Mouse (Mus musculus) midbrain, embryonic 12.5 days (tissue): Measurements from ENCODE around the gene Ovca2. TPM values are rescaled to one million over a fixed set of nuclear protein-coding genes. Genes with fewer than 3 reads are reported as not detected.

ENCODE experiments used
- ATAC-seq: fragments of 200-750 bp; cut with Nextera tagmentation; 2 replicates; pipeline ENCODE4 v1.8.0; 2017; ENCODE audit warnings: low read depth, moderate TSS enrichment, moderate library complexity; ENCODE audit not compliant: low FRiP score
- H3K27ac ChIP-seq: fragments of 300-500 bp; sonication (generic); replicated peaks from 2 replicates; pipeline ENCODE4 v1.5.1; 2016; ENCODE audit warnings: mild to moderate bottlenecking
- H3K27me3 ChIP-seq: fragments of 300-500 bp; sonication (generic); 2 replicates; pipeline ENCODE4 v1.6.1; 2016; ENCODE audit warnings: mild to moderate bottlenecking
- H3K36me3 ChIP-seq: fragments of 300-500 bp; sonication (generic); 2 replicates; pipeline ENCODE4 v1.6.1; 2016
- H3K4me1 ChIP-seq: fragments of 300-500 bp; sonication (generic); 2 replicates; pipeline ENCODE4 v1.6.1; 2016
- H3K4me2 ChIP-seq: fragments of 300-500 bp; sonication (generic); replicated peaks from 2 replicates; pipeline ENCODE4 v1.6.1; 2016; ENCODE audit warnings: mild to moderate bottlenecking, moderate library complexity
- H3K4me3 ChIP-seq: fragments of 300-500 bp; sonication (generic); 2 replicates; pipeline ENCODE4 v1.5.1; 2016; ENCODE audit warnings: mild to moderate bottlenecking
- H3K9ac ChIP-seq: fragments of 300-500 bp; sonication (generic); replicated peaks from 2 replicates; pipeline ENCODE4 v1.6.1; 2016; ENCODE audit warnings: mild to moderate bottlenecking, moderate library complexity
- H3K9me3 ChIP-seq: fragments of 300-500 bp; sonication (generic); 2 replicates; pipeline ENCODE4 v1.6.1; 2016; ENCODE audit warnings: mild to moderate bottlenecking
- WGBS: fragments of 180-500 bp; shearing (Covaris S2); methylation state at CpG from one replicate; pipeline ENCODE4 v1.1.7; 2016; 5-methylcytosine and 5-hydroxymethylcytosine counted together
- polyA plus RNA-seq: library from polyadenylated mRNA; unstranded; fragments of >200 nt; fragmentation: Nextera tagmentation; extraction: Ambion mirVana; gene quantifications from 2 replicates; pipeline ENCODE4 v1.2.1, GENCODE M21; 2016

Gene Ovca2
- polyA plus RNA-seq, 1 experiment from 2014 or later, result 23.2 TPM

DNA sequence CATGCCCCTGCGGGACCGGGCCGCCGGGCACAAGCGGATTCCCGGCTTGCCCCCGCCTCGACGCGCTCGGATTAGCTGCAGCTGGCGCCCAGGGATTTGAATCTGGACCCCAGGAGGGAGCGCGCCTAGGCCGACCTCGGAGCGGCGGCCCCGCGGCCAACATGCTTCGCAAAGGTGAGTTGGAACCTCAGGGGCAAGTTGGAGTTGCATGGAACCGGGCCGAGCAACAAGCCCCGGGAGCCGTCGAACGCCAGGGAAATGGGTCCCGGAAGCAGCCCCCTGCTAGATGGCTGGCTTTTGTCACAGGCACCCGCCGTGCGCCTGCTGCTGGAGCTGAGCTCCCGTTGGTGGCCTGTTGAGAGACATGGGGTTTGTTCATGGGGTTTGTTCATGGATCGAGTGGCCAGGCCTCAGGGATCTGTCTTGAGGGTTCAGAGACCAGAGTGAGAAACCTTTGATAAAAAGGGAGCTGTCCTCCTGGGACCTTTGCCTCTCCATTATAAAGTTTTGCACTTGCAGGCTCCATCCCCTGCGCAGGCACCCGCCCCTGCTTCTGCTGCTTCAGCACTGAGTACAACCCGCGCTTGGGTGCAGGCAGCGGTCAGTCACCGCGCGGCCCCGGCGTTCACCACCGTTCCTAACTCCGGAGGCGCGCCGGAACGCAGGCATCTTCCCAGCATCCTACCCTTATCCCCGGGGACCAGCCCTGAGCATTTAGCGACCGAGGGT, 15.7 kb upstream of the Ovca2 start:
- Histone ChIP-seq H3K4me2 (peak overlapping the region; percentile 75), H3K36me3 (no peaks in the 10 kb centered on the region), H3K9ac (peak overlapping the region; percentile 62), H3K9me3 (no peaks in the 10 kb centered on the region), H3K27me3 (peaks cover 73% of the 10 kb centered on the region), H3K27ac (peak overlapping the region; percentile 67), H3K4me3 (peak overlapping the region; percentile 57), H3K4me1 (peaks cover 43% of the 10 kb centered on the region)
- ATAC-seq, result no peak
- WGBS, result under 1% methylated on average over 52 of the region's 52 CpGs

DNA sequence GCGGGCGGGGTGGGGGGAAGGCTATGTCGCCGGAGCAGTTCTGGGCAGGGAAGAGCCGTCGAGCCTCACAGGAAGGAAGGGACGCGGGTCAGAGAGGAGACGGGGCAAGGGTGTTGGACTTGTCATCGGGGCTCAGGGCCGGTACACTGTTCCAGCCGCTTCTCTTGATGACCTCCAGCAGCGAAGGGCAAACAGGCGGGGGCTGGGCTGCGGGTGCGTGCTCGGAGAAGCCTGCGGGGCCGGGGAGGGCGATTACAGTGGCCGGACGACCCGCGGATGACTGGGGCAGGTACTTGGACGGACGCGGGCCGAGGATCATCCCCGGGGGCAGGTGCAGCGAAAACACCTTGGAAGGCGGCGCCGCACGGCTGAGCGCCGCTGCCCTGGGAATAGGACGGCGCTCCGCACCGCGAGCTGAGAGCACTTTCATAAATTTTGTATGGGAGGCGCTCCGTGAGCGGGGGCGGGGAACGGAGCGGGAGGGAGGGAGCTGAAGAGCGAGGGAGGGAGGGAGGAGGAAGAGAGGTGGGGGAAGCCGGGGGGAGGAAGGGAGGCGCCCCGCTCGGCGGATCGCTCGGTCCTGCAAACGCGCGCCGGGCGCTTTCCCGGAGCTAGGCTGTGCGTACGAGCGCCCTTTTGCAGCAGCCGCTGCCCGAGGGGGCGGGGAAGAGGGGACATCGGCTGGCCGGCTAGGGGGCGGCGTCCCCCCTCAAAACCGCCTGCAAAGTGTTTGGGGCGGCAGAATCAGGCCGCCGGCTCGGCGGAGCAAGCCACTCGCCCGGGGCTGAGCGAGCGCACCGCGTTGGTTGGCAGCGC, 14.8 kb upstream of the Ovca2 start, which contains the start of gene Rtn4rl1:
Gene Rtn4rl1, plus strand, starts transcription at position 528 of the 816 bp plus-strand sequence.
- Histone ChIP-seq H3K4me3 (peak within 1 kb of the TSS; percentile 57), H3K4me1 (peaks cover 45% of the 10 kb centered on the region), H3K27me3 (peaks cover 71% of the 10 kb centered on the region), H3K27ac (peak within 1 kb of the TSS; percentile 67), H3K4me2 (peak within 1 kb of the TSS; percentile 75), H3K36me3 (no peaks in the 10 kb centered on the region), H3K9me3 (no peaks in the 10 kb centered on the region), H3K9ac (peak within 1 kb of the TSS; percentile 62)
- ATAC-seq, result no peak
- WGBS, result under 1% methylated on average over 84 of the region's 84 CpGs

DNA sequence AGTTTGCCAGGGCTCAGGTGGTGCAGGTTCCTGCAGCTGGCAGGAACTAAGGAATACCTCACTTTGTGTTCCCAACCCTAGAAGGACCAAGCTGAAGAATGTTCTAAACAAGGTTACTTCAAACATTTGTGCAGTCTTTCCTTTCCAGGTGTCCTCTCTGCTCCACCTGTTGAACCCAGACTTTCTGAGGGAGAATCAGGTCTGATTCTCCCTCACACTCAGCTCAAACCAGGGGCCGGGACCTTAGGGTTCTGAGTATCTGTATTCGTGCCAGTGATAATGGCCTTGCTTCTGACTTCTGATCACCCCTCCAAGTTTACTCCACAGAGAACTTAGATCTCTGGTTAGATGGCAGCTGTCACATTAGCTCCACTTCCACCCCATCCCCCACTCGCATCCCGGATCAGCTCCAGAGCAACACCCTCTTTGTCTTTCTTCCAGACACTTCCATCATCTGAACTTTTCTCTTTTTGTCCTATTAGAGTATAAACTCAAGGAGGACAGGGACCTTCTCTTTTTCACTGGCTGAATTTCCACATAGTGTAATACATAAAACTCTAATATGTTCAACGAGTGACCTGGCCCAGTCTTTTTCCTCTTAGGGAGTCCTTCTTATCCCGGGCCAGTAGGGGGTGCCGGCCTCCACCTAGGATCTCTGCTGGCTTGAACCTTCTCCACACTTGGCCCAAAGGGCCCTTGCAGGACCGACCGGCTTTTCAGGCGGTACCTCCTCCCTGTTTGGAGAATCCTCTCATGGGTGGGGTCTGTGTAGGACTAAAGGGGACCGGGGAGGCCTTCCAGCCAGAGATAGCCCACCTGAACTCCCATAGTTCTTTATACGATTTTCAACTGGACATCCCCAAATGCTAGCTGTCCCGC, 13.9 kb upstream of the Ovca2 start:
- H3K27ac ChIP-seq, result peak overlapping the region; percentile 67; the same call in 1 of the 2 replicates
- peak overlapping the region; percentile 75 for H3K4me2 ChIP-seq
- peaks cover 45% of the 10 kb centered on the region for H3K4me1 ChIP-seq
- H3K4me3 ChIP-seq, result peak overlapping the region; percentile 57
- peaks cover 67% of the 10 kb centered on the region for H3K27me3 ChIP-seq
- H3K9ac ChIP-seq, result no peak overlapping the region
- H3K9me3 ChIP-seq, result no peaks in the 10 kb centered on the region
- 21% methylated on average over 13 of the region's 13 CpGs for WGBS
- no peaks in the 10 kb centered on the region for H3K36me3 ChIP-seq
- ATAC-seq, result peak; percentile 14; the same call in 1 of the 2 replicates

DNA sequence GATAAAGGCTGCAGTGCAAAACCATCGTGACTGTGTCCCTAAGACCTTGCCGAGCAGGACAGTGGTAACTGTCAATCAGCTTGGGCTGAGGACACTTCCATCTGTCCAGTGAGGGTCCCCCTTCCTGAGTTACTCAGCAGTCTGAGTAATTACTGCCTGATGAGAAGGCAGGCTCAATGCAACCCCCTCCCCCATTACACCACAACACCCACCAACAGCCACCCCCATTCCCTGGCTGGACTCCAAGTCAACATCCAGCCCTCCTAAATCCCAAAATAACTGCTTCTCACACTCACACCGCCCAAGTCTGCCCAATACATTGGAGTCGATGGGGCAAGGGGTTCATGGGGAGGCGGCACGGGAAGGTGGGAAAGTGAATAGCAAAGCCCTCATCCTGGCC, 13.2 kb upstream of the Ovca2 start:
- WGBS, result 66% methylated on average over 6 of the region's 6 CpGs
- Histone ChIP-seq H3K27me3 (peaks cover 61% of the 10 kb centered on the region), H3K4me1 (peaks cover 45% of the 10 kb centered on the region), H3K36me3 (no peaks in the 10 kb centered on the region), H3K9ac (no peak overlapping the region), H3K4me2 (no peak overlapping the region), H3K27ac (0 out of 2 replicates have a peak overlapping the region, but pooled peaks have one; percentile 56), H3K4me3 (no peak overlapping the region), H3K9me3 (no peaks in the 10 kb centered on the region)
- no peak for ATAC-seq

DNA sequence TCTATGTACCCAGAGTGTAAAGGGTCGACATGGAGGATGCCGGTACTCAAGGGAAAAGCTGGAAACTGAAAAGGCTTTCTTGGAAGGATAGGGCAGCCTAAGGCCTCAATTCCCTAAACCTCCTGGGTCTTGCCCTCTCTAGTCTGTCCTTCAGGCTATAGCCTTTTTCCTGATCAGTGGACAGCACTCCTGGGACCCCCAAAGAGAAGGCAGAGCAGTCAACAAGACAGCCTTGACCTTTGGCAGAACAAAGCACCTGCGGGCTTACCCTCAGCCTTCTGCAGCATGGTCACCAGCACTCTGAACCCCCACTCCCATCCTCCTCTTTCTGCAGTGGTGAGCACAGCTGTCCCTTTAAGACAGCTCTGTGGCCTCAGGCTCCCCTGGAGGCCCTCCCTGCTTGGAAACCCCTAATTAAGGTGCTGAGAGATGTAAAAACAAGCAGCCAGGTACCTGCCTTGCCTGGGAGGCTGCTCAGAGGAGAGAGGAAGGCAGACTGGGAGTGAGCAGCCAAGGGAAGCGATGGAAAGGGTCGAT, 12.3 kb upstream of the Ovca2 start, which contains the start of gene Dph1:
Gene Dph1, minus strand, starts transcription at position 337 of the 537 bp plus-strand sequence.
- peak within 1 kb of the TSS; percentile 56; the same call in 1 of the 2 replicates for H3K27ac ChIP-seq
- ATAC-seq, result peak; percentile 0; the same call in 1 of the 2 replicates
- 49% methylated on average over 5 of the region's 5 CpGs for WGBS
- peaks cover 52% of the 10 kb centered on the region for H3K27me3 ChIP-seq
- H3K9me3 ChIP-seq, result no peaks in the 10 kb centered on the region
- peaks cover 45% of the 10 kb centered on the region for H3K4me1 ChIP-seq
- peak within 1 kb of the TSS; percentile 54 for H3K9ac ChIP-seq
- H3K4me3 ChIP-seq, result peak within 1 kb of the TSS; percentile 74
- peak within 1 kb of the TSS; percentile 80 for H3K4me2 ChIP-seq
- H3K36me3 ChIP-seq, result no peaks in the 10 kb centered on the region

DNA sequence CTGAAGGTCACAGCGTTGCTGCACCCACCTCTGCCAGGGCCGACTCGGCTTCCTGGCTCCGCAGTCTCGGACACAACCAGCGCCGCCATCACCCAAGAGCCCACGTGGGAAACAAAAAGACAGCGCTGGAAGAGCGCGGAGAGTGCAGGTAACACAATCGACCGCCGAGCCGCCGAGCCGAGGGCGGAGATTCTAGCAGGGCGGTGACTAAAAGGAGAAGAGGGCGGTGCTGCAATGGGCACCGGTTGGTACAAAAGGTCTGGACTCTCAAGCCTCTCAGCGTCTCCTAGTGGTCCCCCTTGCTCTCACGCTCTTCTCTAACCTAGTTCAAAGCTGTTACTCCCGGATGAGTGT, 11.7 kb upstream of the Ovca2 start:
- H3K27ac ChIP-seq, result 0 out of 2 replicates have a peak overlapping the region, but pooled peaks have one; percentile 56
- H3K4me3 ChIP-seq, result peak overlapping the region; percentile 74
- H3K9ac ChIP-seq, result peak overlapping the region; percentile 54
- peaks cover 46% of the 10 kb centered on the region for H3K27me3 ChIP-seq
- no peaks in the 10 kb centered on the region for H3K36me3 ChIP-seq
- no peaks in the 10 kb centered on the region for H3K9me3 ChIP-seq
- WGBS, result 0% methylated on average over 24 of the region's 24 CpGs
- peak overlapping the region; percentile 80 for H3K4me2 ChIP-seq
- H3K4me1 ChIP-seq, result peaks cover 43% of the 10 kb centered on the region
- ATAC-seq, result peak; percentile 67

DNA sequence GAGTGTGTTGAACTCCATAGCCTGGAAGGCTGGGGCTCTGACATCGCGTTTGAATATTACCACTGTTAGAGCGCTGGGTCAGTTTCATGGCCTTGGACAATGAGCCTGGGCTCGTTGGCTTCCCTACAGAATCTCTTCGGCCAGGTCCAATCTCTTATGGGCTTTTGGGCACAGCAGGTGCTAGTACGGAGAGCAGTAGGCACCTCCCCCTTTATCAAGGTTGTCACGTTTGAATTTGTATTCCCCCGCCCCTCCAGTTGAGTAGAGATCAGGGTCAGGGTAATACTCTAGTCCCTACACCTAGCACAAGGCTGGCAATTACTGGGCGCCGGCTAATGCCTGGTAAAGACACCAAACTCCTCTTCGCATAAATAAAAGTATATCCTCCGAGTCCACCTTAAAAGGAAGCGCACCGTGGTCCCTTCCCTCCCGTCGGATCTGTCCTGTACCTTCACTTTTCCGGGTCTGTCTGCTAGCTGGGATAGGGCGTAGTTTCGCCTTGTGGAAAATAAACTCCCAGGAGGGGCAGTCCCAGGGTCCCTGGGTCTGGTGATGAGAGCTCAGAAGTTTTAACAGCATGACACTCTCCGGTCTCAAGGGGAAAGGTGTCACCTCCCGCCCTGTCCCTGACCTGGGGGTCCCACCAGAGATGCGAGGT, 11.2 kb upstream of the Ovca2 start:
- H3K36me3 ChIP-seq, result no peaks in the 10 kb centered on the region
- peaks cover 41% of the 10 kb centered on the region for H3K27me3 ChIP-seq
- peak overlapping the region; percentile 80 for H3K4me2 ChIP-seq
- under 1% methylated on average over 22 of the region's 22 CpGs for WGBS
- peaks cover 39% of the 10 kb centered on the region for H3K4me1 ChIP-seq
- H3K9me3 ChIP-seq, result no peaks in the 10 kb centered on the region
- H3K9ac ChIP-seq, result peak overlapping the region; percentile 54
- no peak overlapping the region for H3K27ac ChIP-seq
- peak overlapping the region; percentile 74 for H3K4me3 ChIP-seq
- peak; percentile 1; the same call in 1 of the 2 replicates for ATAC-seq

DNA sequence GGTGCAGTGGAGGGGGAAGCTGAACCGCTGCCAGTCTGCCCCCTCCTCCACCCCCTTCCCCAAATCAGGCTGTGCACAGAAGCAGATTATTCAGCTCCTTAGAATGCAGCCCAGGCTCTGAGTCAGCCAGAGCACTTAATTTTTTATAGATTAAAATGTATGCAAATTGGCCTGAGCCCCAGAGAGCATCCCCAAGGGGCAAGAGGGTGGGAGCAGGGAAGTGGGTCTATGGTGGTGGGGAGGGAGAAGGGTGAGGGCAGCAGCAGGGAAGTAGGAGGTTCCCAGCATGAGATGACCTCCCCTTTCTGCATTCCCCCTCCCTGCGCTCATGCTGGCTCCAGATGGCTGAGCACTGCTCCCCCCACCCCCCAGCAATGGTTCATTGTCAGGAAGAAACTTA, 6.4 kb upstream of the Ovca2 start:
- 50% methylated on average over 1 of the region's 2 CpGs for WGBS
- H3K4me1 ChIP-seq, result peaks cover 12% of the 10 kb centered on the region
- H3K9ac ChIP-seq, result peak overlapping the region; percentile 41; the same call in 1 of the 2 replicates
- H3K36me3 ChIP-seq, result peaks cover 14% of the 10 kb centered on the region
- H3K4me2 ChIP-seq, result no peak overlapping the region
- 0 out of 2 replicates have a peak, but pooled peaks have one; percentile 23 for ATAC-seq
- no peaks in the 10 kb centered on the region for H3K9me3 ChIP-seq
- H3K4me3 ChIP-seq, result no peak overlapping the region
- 0 out of 2 replicates have a peak overlapping the region, but pooled peaks have one; percentile 42 for H3K27ac ChIP-seq
- H3K27me3 ChIP-seq, result no peaks in the 10 kb centered on the region

DNA sequence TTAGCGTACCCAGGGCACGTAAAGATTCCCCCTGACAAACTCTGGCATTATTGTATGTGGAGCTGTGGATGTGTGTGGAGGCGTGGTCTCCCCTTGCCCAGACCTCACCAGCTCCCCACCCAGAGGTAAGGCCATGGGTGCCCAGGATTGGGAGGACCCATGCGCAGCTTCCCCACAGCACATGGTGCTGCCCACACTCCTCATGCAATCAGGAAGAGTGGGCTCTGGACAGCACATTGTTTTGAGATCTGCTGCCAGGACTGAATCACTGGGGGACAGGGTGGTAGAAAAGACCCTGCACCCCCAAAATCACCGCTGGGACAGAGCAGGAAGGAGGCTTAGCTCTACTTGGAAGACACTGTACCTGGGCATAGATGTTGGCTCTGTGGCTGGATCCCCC, 5.9 kb upstream of the Ovca2 start:
- H3K36me3 ChIP-seq, result peaks cover 14% of the 10 kb centered on the region

DNA sequence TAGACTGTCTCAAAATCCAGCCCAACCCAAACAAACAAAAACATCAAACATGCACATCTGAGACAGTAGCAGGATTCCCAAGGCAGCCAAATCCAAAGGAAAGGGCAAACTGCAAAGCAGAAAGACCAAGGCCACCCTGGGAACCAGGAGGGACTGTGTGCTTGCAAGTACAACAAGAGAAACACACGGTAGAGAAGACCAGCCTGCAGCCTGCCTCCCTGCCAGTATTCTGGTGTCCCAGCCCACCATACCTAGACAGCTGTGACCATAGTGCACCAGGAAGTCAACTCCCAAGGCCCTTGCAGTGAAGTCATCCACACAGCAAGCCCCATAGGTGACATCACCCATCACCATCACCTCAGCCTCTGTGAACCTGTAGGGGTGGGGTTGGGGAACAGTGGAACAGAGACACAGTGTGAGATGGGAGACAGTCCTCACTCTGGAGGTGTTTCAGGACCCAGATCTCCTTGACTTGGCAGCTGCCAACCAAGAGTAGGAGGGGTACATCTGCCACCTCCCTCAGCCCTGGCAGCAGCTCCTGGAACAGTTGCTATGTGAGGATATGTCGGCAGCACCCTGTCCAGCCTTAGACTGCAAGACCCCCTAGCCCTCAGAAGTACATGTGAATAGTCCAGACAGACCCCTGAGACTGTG, 5.4 kb upstream of the Ovca2 start:
- H3K9me3 ChIP-seq, result no peaks in the 10 kb centered on the region
- no peaks in the 10 kb centered on the region for H3K27me3 ChIP-seq
- no peak for ATAC-seq
- 81% methylated on average over 2 of the region's 2 CpGs for WGBS
- H3K9ac ChIP-seq, result no peak overlapping the region
- H3K36me3 ChIP-seq, result peaks cover 14% of the 10 kb centered on the region
- no peak overlapping the region for H3K4me3 ChIP-seq
- H3K4me1 ChIP-seq, result peaks cover 10% of the 10 kb centered on the region
- H3K4me2 ChIP-seq, result no peak overlapping the region
- H3K27ac ChIP-seq, result no peak overlapping the region

More for the DNA sequence above, 5.9 kb upstream of the Ovca2 start:
- H3K9ac ChIP-seq, result peak overlapping the region; percentile 41; the same call in 1 of the 2 replicates
- H3K27me3 ChIP-seq, result no peaks in the 10 kb centered on the region
- 80% methylated on average over 5 of the region's 5 CpGs for WGBS
- ATAC-seq, result no peak
- H3K4me2 ChIP-seq, result no peak overlapping the region
- no peak overlapping the region for H3K4me3 ChIP-seq
- H3K9me3 ChIP-seq, result no peaks in the 10 kb centered on the region
- 0 out of 2 replicates have a peak overlapping the region, but pooled peaks have one; percentile 42 for H3K27ac ChIP-seq
- H3K4me1 ChIP-seq, result peaks cover 11% of the 10 kb centered on the region
